14 mouse cellular contexts compared by ENCODE assay signal in genomic region chr3:11456855-11457254, GRCm38 (mm10).
"Had no signal": no experiment of that assay in that cellular context is flagged by ENCODE, and none has a peak within 500 bp of the region (broad histone marks: within the 10 kb centered on the region; RNA-seq: fewer than 3 reads in every experiment).

No protein-coding gene starts in this region.

- DNase-seq: gastrocnemius, postnatal 14 days; gastrocnemius, postnatal 36 days; heart, adult 2 months; heart, postnatal 10 days; heart, postnatal 4 days; kidney, adult 11 months; kidney, adult 2 months; kidney, postnatal 10 days; kidney, postnatal 25 days; kidney, postnatal 4 days; liver; liver, embryonic 13.5 days had no signal

- ATAC-seq: hindbrain, postnatal 0 days; intestine, embryonic 16.5 days had no signal
